Mouse (Mus musculus) 3134 (cell line): ENCODE measurements around the gene Slco1b2.
"Not testable (repeated sequence)": the region's sequence is repeated elsewhere in the genome, so short reads cannot be mapped to it uniquely, and the experiment has no call there.

Source experiments
- DNase-seq: peaks from one replicate; pipeline ENCODE4 v3.0.0-alpha.2; 2011; ENCODE audit warnings: low spot score; ENCODE audit not compliant: insufficient read length; ENCODE audit errors: extremely low read depth

The Slco1b2 gene

DNA sequence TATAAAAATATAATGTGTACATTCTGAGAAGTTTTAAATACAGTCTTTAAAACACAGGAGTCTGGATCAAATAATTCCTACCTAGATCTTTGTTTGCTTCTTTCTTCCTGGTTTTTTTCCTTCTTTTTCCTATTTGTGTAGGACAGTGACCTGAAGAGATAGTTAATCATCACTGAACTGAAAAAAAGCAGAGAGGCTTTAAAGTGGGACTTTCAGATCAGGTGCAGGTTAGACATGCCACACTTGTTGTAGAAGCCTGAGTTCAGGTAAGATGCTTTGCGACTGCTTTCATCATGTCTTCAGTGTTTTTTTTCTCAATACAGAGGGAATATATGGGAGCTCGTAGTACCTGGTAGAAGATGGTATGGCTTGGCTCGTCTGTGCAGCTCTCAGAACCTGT is at the start of gene Slco1b2:
TSS of gene Slco1b2 (plus strand) at position 228 of the 400 bp plus-strand sequence.
- DNase-seq = no peak

DNA sequence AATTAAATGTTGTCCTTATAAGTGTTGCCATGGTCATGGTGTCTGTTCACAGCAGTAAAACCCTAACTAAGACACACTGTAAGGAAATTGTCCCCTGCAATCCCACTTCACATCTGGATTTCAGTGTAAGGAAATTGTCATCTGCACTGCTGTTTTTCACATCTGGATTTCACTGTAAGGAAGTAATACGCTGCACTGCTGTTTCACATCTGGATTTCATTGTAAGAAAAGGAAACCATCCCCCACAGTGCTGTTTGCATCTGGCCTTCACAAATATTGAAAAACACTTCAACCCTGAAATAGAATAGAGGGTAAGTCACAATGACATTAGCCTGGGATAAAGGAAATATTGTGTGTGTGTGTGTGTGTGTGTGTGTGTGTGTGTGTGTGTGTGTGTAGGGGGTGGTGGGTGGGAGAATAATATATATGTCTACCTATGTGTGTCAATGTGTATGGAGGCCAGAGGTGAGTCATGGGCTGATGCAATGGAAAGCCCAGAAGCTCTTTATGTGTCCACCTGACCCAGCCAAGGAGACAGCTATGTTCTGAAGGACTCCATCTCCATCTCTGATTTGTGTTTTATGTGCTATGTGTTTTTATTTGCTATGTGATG is 44.4 kb upstream of the Slco1b2 start:
- DNase-seq = no peak

DNA sequence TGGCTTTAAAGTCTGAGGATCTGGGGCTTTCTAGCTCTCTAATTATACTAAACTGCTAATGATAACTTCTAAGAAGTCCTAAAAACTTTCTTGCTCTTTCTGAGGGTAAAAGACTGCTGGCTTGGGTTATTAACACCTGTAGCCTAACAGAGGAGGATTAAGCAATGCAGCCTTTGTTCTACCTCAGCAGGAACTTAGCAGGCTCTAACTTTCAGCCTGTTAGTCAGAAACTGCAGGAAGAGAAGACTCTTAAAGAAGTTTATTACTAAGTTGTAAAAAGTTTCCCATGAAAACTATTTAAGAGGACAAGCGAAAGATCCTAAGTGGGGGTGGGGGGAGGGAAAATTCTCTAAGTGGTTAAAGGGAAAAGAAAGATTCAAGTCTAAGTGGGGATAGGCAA is 39.3 kb upstream of the Slco1b2 start:
- DNase-seq = no peak

DNA sequence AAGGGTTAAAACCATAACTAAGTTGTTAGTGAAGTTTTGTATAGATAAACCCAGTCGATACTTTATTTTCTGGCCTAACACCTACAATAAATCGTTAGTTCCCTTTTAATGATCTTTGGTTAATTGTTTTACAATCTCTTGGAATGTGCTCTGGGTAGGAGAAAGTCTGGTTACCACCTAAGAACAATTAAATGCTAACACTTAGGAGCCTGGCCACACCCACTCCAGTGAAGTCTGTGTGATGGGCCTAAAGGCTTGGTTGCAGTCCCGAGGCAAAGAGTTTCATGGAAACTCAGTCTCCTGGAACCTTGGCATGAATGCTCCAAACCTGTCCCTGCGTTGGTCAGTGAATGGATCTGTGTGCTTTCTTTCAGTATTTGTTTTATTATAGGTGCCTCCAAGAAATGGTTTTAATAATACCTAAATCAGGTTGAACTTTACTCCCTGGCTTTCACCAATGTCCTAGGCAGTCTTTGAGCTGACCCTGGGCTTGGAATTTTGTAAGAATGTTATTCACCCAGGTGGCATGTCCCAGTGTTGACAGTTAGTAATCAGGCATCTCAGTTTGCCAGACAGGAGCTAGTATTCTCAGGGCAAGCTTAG is 38.6 kb upstream of the Slco1b2 start:
- not testable (repeated sequence) for DNase-seq

DNA sequence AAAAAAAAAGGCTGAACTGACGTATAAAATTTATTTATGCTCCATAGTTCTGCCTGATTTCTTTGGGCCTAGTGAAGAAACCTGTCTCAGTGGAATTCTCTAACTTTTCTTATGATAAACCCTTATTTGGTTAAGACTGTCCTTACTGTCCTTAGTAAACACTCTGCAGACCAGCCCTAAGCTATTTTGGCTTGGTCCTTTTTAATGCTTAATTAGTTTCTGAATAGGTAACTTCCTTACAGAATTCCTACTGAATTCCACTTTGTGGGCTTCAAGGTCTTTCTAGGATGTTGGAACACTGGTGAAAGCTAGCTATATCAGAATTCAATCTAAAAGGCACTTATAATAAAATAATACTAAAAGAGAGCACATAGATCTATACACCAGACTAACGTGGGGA is 33.2 kb upstream of the Slco1b2 start:
- no peak for DNase-seq

DNA sequence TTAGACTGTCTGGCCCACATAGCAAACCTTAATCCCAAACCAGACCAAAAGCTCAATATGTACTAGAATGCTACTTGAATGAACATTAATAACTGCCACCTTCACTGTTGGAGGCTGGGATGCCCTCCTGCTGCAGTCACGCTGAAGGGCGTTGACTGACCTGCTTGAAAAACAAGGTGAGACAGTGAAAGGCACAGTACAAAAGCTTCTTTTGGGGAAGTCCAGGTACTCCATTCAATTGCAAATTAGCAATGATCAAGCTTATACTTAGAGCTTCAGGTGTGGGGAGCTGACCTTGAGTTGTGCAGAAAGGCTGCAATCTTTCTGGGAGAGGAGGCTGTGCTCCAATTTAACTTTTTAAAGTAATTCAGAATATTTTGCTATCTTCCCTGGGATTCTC is 32.3 kb upstream of the Slco1b2 start:
- no peak for DNase-seq

DNA sequence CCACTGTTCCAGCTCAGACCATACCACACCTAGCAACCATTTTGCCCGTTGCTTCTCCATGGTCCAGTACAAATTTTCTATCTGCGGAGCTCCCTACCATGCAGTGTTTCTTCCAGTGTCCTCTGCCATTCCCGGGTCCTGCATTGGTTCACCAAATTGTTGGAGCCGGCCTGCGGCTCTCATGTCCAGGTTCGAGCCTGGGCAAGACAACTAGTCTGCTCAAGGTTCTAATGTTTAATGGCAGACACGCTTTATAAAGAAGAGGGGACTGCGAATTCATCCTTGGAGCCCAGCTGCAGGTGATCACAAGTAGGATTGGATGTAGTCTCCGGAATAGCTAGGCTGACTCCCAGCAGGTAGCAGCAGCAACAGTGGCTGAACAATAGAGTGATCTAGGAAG is 28.4 kb upstream of the Slco1b2 start:
- DNase-seq = no peak

DNA sequence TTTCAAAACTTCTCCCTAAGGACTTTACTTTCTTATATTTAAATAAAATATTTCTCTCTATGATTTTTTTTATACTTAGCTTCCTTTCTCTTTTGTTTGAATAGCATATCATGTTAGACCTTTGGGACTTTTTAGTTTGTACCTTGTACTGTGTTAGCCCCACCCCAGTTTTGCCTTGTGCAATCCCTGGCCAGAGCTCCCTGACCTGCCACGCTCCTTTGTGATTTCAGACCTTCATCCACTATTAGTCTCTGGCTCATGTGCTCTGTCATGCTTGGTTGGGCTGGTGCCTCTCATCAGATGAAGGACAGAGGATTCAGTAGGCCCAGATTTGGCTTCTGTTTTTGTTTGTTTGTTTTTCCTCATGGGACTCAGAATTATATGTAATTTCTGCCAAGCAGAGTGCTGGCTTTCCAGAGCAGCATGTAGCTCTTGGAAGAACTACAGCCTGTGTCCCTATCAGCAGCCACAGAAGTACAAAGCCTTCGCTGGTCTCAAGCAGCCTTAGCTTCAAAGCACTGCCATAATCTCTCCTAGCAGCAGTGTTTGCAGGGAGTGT is 18.5 kb upstream of the Slco1b2 start:
- DNase-seq = no peak

DNA sequence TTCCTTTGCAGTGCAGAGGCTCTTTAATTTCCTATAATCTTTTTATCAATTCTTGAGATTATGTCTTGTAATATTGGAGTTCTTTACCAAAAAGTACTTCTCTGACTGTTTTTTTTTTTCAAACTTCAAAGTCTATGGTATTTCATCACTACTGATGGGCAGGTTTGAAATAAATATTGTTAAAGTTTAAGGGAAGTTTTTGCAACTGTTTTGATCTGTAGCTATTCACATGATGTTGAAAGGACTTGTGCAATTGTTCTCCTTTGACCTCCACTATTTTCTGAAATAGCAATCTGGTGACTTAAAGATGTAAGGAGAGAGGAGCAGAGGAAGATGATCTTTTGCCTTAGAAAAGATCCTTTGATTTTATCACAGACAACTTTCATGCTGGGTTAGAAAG is 15.3 kb upstream of the Slco1b2 start:
- no peak for DNase-seq

DNA sequence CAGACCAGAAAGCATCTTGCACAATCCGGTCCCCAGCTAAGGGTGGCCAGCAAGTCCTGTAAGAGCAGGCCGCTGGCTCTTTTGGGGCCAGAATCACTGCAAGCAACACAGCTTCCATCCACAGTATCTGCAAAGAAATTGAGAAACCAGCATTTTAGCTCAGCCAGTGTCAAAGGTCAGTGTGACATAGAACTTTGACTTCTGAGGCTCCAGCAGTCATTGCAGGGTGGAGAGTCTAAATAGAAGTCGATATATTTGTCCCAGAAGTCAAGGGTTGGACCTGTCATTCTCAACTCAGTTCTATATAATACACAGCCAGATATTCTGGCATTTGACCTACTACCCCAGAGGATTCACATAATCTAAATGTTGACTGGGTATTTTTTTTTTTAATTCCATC is 14.0 kb upstream of the Slco1b2 start:
- no peak for DNase-seq

DNA sequence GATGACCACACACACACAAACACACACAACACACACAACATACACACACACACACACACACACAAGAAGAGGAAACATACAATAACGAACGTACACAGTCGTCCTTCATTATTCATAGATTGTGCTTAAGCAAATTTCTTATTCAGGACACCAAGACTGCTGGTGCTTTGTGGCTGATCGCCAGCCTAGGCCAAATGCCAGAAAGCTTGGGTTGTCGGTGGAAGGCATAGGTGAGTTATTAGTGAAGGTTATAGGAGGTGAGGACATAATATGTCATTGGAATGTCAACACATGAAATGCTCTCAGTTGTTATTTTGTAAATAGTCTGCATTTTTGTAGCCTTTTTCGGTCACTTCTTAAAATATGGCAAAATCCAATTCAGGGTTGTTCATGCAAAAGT is 3.6 kb downstream of the Slco1b2 start:
- no peak for DNase-seq

DNA sequence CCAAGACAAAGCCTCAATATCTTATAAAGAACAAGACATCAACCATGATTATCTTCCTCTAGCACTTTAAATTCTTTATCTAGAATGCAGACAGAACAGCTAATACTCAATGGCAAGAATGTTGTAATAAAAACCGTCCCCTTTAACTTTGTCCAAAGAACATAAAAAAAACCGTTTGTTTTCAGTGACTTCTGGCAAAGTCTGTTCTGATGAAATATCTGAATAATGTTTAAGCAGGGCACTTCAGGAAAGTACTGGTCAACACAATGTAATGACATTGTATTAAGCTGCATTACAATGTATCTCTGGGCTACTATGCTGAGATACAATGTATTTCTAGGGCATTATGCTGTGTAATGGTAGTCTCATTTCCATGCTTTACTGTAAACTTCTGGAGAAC is 5.9 kb downstream of the Slco1b2 start:
- DNase-seq = no peak

DNA sequence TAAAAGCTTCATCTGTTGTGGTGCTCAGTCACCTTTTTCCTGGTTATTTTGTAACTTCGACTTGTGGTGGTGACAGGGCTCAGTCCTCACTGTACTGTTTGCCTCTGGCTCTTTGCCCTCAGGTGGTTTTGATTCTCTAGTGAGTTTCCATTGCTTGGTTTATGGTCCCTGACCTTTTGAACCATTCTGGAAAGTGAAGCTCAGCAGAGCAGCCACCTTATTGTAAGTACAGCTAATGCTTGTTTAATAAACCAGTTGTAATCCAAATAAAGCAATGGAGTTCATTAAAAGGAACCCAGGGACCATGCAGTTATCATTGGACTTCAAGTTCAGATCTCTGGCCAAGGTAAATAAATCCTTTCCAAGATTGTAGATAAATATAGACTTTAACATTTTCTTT is 11.3 kb downstream of the Slco1b2 start:
- no peak for DNase-seq

DNA sequence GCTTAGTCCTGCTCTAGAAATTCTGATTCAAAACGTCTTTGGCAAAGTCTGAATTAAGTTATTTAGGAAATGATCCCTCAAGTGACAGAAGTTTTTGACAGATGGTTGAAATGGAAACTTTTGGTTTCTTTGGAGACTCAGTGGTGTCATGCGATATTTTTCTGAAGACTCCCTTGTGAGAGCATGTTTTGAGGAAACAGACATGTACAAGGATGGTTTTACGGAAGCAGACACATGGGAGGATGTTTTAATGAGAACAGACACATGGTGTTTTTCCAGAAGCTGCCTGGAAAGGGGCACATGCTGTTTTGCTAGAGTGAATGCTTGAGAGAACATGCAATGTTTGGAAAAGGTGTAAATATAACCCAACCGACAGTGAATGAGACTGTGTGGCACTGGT is 57.7 kb downstream of the Slco1b2 start:
- no peak for DNase-seq

DNA sequence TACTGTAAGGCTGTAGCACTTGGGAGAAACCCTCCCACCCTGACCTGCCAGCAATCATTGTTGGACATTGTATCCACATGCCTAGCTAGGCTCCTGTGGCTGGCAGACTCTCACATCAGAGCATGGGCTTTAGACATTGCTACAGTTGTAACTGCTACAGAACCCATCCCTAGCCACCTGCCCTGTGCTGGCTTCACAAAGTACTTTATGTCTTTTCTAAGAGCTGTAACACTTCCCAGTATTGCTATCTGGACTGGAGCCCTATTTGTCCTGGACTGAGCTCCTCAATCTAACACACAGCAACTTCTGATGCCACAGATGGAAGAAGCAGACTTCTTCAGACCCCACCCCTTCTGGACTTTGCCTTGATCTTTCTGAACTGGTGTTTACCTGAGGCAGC is 61.9 kb downstream of the Slco1b2 start:
- no peak for DNase-seq
